Mouse (Mus musculus) central nervous system, embryonic 11.5 days (tissue): Measurements from ENCODE around the gene Sh2b3. TPM values are rescaled to one million over a fixed set of nuclear protein-coding genes. Genes with fewer than 3 reads are reported as not detected.

Source experiments
- polyA plus RNA-seq: library from polyadenylated mRNA; depleted of rRNA; stranded (reverse); fragments of >200 nt; gene quantifications from 2 replicates; pipeline ENCODE4 v1.2.3, GENCODE M21; 2012; rRNA removed

The Sh2b3 gene
- 8.8 and 12.9 TPM in 2 replicates for polyA plus RNA-seq

DNA sequence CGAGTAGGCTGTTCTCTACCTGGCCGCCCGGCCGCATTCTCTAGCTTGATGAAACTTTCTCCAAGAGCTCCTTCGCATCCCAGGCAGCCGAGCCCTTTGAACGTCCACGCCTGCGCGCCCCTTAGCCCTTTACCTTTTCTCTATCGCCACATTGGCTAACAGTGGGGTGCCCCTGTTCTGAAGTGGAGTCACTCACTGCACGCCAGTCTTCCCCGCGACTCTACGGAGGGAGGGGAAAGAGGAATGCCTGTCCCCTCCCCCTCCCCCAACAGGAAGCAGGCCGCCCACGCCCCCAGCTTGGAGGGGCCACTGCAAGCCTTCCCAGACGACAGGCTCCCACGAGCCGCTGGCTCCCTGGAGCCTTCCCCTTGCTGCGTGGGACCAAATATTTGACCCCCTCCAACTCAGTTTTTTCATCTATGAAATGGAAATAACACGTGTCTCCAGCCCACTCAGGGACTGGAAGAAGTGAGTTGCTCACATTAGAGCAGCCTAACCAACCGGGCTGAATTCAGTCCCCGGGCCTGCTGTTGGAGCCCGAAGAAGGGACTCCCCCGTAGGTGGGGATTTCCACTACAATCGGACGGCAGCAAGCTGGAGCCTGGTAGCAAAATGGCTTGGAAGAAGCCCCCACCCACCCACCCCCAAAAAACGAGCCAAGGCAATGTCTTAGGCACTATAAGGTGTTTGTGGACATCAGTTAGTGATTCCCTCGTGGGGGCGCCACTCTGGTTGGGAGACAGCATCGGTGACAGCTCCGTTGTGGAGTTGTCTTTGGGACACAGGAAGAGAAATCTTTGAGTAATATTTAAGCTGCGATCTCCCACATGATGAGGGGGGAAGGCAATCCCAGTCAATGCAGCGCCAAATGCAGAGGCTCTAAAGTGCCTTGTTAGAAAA is at the start of gene Sh2b3:
TSS of gene Sh2b3 (minus strand) at position 206 of the 900 bp plus-strand sequence.

DNA sequence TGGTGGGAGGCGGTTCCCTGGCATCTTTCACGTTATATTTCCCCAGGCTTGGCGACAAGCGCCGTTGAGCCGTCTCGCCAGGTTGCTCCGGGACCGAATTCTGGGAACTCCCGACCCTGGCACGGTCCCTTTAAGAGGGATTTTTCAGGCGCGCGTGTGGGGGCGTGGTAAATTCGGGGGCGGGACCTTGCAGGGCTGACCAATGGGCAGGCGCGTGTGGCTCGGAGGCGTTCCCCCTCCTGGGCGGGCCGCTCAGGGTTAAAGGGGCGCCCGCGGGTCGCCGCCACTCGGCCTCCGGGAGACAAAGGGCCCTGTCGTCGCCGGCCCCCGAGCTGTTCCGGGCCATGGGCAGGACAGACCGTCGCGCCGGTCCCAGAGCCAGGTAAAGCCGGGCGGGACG is 11.3 kb upstream of the Sh2b3 start, which contains the start of gene Pheta1:
TSS of gene Pheta1 (plus strand) at position 242 of the 400 bp plus-strand sequence.

Other genes starting within 250 kb of the Sh2b3 start
- gene Aldh2, start 243.8 kb downstream of the Sh2b3 start, polyA plus RNA-seq = 90.5 and 161 TPM in 2 replicates
- gene Acad12, start 218.7 kb downstream of the Sh2b3 start, polyA plus RNA-seq = 0.85 and 2.2 TPM in 2 replicates
- 2.1 and 2.7 TPM in 2 replicates for gene Acad10, start 177.1 kb downstream of the Sh2b3 start, polyA plus RNA-seq
- gene Brap, start 177.1 kb downstream of the Sh2b3 start, polyA plus RNA-seq = 29.5 and 30.0 TPM in 2 replicates
- 60.0 and 147 TPM in 2 replicates for gene Atxn2, start 126.3 kb downstream of the Sh2b3 start, polyA plus RNA-seq
- gene Pheta1, start 11.3 kb upstream of the Sh2b3 start, polyA plus RNA-seq = 34.7 and 35.1 TPM in 2 replicates
- gene Cux2, start 212.5 kb upstream of the Sh2b3 start, polyA plus RNA-seq = 25.1 and 29.6 TPM in 2 replicates